Mouse (Mus musculus) erythroid progenitor cell, adult 5-6 weeks (primary cell): ENCODE measurements around the gene Espn. TPM values are rescaled to one million over a fixed set of nuclear protein-coding genes. Genes with fewer than 3 reads are reported as not detected.

Source experiments
- ATAC-seq: replicated peaks from 2 replicates; pipeline ENCODE4 v1.8.0; 2016; ENCODE audit warnings: moderate number of reproducible peaks, mild to moderate bottlenecking, moderate TSS enrichment, inconsistent platforms; ENCODE audit not compliant: poor library complexity, low FRiP score, severe bottlenecking
- total RNA-seq, 2 experiments: library from RNA; stranded (forward) in 1 of 2; stranded (reverse) in 1 of 2; fragments of 150-400 nt in 1 of 2; fragments of 186-747, 209-891 nt in 1 of 2; gene quantifications; 2 replicates each; pipeline versions ENCODE4 v1.2.3 to v1.2.4; 2015 to 2017; ENCODE audit warnings: low replicate concordance in 2 of 2

Gene Espn
- 0.72 TPM in 1 of 2 replicates, not detected in the other for total RNA-seq (2015; ENCODE audit: low replicate concordance)
- not detected in 2 replicates for total RNA-seq (2017; ENCODE audit: low replicate concordance)

- ATAC-seq: no peak
Observed at GRCm38 (mm10) chr4:152151966-152152544, at the start of gene Espn. Espn (minus strand) TSS chr4:152152371.

GRCm38 (mm10) chr4:152201492-152201891 is 49.3 kb upstream of the Espn start:
- ATAC-seq: no peak

- no peak for ATAC-seq
Observed at GRCm38 (mm10) chr4:152199617-152200016, 47.4 kb upstream of the Espn start.

GRCm38 (mm10) chr4:152197545-152197944 is 45.4 kb upstream of the Espn start:
- no peak for ATAC-seq

- no peak for ATAC-seq
Observed at GRCm38 (mm10) chr4:152196276-152196675, 44.1 kb upstream of the Espn start.

GRCm38 (mm10) chr4:152194476-152195175 is 42.5 kb upstream of the Espn start:
- ATAC-seq: no peak

- no peak for ATAC-seq
Observed at GRCm38 (mm10) chr4:152192569-152192968, 40.4 kb upstream of the Espn start.

GRCm38 (mm10) chr4:152190701-152191100 is 38.5 kb upstream of the Espn start:
- no peak for ATAC-seq

- ATAC-seq: no peak
Observed at GRCm38 (mm10) chr4:152190096-152190653, 38.0 kb upstream of the Espn start.

- ATAC-seq: no peak
Observed at GRCm38 (mm10) chr4:152189691-152190090, 37.5 kb upstream of the Espn start.

- no peak for ATAC-seq
Observed at GRCm38 (mm10) chr4:152189071-152189470, 36.9 kb upstream of the Espn start.

GRCm38 (mm10) chr4:152188651-152189050 is 36.5 kb upstream of the Espn start:
- ATAC-seq: no peak

GRCm38 (mm10) chr4:152187142-152187541 is 35.0 kb upstream of the Espn start:
- ATAC-seq: no peak

- ATAC-seq: no peak
Observed at GRCm38 (mm10) chr4:152186205-152187082, 34.3 kb upstream of the Espn start.

- ATAC-seq: no peak
Observed at GRCm38 (mm10) chr4:152185510-152186204, 33.5 kb upstream of the Espn start.

GRCm38 (mm10) chr4:152185137-152185509 is 33.0 kb upstream of the Espn start:
- ATAC-seq: no peak; the same call in 1 of the 2 replicates

GRCm38 (mm10) chr4:152184353-152185035 is 32.3 kb upstream of the Espn start:
- ATAC-seq: no peak

- no peak for ATAC-seq
Observed at GRCm38 (mm10) chr4:152182205-152182604, 30.0 kb upstream of the Espn start.
